Mouse (Mus musculus) cerebellum, postnatal 4 days (tissue): ENCODE data around the gene Anks1b.

ENCODE experiments used
- DNase-seq, 2 experiments: peaks; one replicate each; pipeline ENCODE4 v3.0.0; 2022; ENCODE audit warnings: low spot score in 2 of 2, mixed read lengths in 1 of 2

Gene Anks1b

DNA sequence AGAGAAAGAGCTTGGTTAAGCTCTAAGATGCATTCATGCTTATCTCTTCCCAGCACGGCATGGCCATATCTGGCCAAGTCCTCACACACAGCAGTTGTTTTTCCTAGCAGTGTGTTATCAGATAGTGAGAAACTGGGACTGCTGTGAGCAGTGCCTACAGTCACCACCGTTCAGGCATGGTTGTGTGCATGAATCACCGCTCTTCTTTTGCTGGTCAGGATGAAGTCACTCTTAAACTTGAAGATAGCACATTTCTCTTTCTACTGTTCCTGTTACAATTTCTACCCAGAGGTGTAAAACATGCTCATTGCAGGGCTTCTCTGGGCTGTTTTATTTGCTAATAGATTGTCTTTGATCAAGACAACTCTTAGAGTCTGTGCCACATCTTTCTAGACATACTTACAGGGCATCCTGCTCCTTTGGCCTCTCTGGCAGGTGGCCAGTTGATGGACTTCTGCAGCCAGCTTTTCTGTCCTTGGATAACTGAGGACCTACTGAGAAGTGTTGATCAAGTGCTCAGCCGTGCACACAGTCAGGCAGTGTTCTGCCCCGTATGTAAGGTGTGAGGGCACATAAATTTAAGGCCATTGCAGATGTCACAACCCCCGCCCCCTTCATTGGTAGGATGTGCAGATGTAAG lies 296.8 kb downstream of the Anks1b start:
- no peak for DNase-seq

- no peak for DNase-seq
Observed at GRCm38 (mm10) chr10:90190366-90190765, 317.1 kb downstream of the Anks1b start.

GRCm38 (mm10) chr10:90196936-90197335 lies 323.6 kb downstream of the Anks1b start:
- DNase-seq: no peak

GRCm38 (mm10) chr10:90210044-90210443 lies 336.7 kb downstream of the Anks1b start:
- no peak for DNase-seq

GRCm38 (mm10) chr10:90220470-90220869 lies 347.2 kb downstream of the Anks1b start:
- no peak for DNase-seq

DNA sequence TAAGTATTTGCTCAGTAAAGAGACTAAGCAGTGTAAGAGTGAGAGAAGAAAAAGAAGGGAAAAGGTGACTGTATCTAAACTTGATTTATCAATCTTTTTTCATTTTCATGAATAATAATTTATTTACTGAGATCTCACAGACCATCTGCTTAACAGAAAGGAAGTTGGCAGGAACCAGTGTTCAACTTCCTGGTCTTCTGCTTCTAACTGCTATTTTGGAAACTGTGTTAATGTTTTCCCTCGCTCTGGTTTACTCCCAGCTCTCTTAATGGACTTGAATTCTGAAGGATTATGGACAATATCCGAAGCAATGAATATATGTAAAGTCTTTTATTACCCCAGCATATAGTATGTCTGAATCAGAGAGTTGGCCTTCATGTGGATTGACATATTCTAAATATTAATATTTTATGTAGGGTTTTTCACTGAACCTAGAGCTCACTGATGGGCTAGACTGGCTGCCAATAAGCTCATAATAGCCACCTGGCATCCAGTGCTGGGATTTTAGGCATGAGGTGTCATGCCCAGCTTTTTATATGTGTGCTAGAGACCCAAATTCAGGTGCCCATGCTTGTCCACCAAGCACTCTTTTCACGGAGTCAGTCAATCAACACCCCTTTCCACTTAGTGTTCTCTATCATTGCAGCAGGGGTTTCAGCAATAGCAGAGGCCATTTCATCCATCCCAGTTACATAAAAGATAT lies 349.6 kb downstream of the Anks1b start:
- no peak for DNase-seq

DNA sequence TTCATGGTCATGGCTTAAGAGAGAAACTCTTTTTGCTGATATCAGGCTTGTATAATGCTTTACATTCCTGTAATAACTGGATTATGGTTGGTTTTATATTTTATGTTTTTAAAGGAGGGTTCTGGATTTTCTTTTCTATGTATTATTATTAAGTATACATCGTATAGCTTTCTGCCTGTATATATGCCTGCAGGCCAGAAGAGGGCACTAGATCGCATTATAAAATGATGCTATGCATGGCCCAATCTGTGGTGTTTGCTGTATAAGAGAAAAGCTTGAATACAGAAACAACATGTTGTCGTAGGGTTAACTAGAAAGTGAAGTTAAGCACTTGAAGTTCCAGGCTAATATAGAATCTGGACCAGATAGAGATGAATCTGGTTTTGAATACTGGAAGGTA lies 362.0 kb downstream of the Anks1b start:
- DNase-seq: no peak

DNA sequence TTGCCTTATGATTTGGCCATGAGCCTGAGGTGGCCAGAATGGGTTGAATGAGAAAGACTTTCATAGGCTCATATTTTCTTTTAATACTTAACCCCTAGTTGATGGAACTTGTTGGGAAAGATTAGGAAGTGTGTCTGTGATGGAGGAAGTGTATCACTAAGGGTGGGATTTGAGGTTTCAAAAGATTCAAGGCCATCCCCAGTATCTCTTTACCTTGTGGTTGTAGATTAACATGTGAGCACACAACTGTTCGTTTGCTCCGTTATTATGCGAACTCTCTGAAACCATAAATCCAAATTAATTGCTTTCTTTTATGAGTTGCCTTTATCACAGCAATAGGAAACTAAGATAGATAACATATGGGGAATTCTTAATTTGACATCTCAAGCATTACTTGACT lies 364.0 kb downstream of the Anks1b start:
- no peak for DNase-seq

GRCm38 (mm10) chr10:90258944-90259714 lies 385.8 kb downstream of the Anks1b start:
- no peak for DNase-seq

DNA sequence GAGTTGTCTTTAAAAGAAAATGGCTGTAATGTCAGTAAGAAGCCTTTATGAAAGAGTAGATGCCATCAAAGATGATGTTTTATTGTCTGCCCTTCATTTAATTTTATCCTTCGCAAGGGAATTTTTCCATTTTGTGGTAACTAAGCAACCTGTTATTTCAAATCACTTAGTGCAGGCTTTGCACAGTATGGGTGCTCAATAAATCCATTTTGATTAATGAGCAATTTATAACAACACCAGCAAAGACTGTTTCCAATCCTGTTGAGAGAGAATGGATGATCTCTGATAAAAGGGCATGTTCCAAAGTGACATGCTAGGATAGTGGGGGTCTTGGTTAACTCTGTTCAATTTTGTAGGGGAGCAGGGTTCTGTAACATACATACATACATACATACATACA lies 398.0 kb downstream of the Anks1b start:
- no peak for DNase-seq

GRCm38 (mm10) chr10:90273311-90273710 lies 400.0 kb downstream of the Anks1b start:
- DNase-seq: no peak

GRCm38 (mm10) chr10:90286589-90286988 lies 413.3 kb downstream of the Anks1b start:
- no peak for DNase-seq

- DNase-seq: no peak
Observed at GRCm38 (mm10) chr10:90303249-90303648, 429.9 kb downstream of the Anks1b start.

DNA sequence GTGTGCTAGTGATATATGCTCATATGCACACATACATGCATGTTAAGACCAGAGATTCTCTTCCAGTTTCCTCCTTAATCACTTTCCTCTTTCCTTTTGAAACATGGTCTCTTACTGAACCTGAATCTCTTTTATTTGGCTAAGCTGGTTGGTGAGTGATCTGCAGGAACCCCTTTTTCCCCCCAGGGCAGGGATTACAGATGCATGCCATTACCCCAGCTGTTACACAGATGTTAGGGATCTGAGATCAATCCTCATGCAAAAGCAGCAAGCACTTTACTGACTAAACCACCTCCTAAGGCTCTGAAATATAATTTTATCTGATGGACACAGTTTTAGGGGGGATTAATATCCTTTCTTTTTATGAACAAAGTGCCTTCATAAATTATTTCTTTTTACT lies 432.8 kb downstream of the Anks1b start:
- no peak for DNase-seq

- DNase-seq: no peak
Observed at GRCm38 (mm10) chr10:90307931-90308555, 434.7 kb downstream of the Anks1b start.

GRCm38 (mm10) chr10:90329781-90330180 lies 456.5 kb downstream of the Anks1b start:
- DNase-seq: no peak

DNA sequence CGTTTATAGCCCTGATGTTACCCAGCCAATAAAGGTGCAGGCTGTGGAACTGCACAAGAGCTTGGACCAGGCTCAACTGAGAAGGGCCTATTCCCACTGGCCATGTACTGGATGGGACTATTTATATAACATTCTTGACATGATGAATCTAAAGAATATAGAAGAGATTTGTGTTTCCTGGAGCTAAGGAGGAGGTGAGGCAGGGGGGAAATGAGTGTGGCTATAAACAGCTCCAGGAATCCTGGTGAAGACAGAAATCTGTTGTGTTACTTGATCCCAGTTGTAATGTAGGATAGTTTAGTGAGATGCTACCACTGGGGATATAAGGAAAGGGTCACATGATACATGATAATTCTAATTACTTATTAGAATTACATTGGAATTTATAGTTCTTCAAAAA lies 472.1 kb downstream of the Anks1b start:
- no peak for DNase-seq

GRCm38 (mm10) chr10:90356258-90356657 lies 482.9 kb downstream of the Anks1b start:
- DNase-seq: no peak

- DNase-seq: no peak
Observed at GRCm38 (mm10) chr10:90357169-90357907, 484.0 kb downstream of the Anks1b start.

GRCm38 (mm10) chr10:90369015-90369414 lies 495.7 kb downstream of the Anks1b start:
- no peak for DNase-seq

DNA sequence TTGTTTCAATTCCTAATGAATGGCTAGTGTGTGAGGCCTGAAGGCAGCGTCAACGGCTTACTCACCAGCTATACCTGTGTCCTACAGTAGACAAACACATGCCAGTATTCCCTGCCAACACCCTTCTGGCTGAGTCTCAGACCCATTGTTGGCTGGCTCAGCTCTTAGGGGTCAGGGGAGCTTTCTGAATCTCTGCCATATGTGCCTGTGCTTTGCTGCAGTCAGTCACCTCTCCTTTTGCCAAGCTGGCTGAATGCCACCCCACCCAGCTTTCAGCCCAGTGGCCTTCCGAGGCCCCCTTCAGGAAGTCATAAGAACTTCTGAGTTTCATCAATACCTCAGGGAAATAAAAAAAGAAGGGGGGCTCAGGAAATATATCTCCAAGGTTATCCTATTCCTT lies 497.4 kb downstream of the Anks1b start:
- DNase-seq: peak; percentile 40 to 69

DNA sequence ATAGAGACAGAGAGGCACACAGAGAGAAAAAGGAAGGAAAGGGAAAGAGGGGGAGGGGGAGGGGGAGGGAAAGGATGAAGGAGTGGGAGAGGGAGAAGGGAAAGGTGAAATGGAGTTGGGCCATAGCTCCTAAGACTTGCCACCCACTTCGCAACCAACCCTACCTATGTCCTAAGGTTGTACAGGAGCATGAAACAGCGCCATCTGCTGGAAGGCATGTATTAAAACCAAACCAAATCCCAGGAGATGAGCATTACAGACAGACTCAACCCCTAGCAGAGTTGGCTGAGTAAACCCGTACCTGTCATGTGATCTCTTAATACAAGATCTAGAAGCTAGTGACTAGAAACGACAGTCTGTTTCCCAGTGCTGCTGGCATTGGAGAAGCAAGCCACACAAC lies 500.2 kb downstream of the Anks1b start:
- DNase-seq: peak in 1 of 2 experiments; percentile 6
